Mouse (Mus musculus) kidney, adult 9 months (tissue): ENCODE measurements at regions not wholly inside any gene's neighbourhood (a gene's known extent, or its start where the extent isn't known, plus 50 kb on each side); places are given as distances from the start of the nearest gene placed in this dataset.
A peak's percentile ranks its signal among the peaks of the same experiment; 100 is the strongest.

Experiments used
- DNase-seq: peaks from one replicate; pipeline ENCODE4 v3.0.0; 2022

DNA sequence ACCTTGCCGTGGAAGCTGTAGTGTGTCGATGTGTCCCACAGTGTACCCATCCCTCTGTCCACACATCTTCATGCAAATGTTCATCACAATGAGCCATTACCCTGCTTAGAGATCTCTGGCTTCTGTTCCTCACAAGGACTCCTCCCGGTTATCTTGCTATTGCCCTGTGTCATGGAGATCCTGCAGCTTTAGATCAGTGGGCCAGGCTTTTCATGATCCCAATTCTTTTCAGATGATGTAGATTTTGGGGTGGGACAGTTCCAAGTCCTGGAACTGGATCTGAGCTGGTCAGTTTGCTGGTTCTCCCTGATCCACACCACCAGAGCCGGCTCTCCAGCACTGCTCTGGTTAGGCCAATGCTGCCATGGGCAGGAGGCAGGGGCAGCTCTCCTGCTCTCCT lies 161.2 kb downstream of the Tfap2c start:
- DNase-seq: no peak

DNA sequence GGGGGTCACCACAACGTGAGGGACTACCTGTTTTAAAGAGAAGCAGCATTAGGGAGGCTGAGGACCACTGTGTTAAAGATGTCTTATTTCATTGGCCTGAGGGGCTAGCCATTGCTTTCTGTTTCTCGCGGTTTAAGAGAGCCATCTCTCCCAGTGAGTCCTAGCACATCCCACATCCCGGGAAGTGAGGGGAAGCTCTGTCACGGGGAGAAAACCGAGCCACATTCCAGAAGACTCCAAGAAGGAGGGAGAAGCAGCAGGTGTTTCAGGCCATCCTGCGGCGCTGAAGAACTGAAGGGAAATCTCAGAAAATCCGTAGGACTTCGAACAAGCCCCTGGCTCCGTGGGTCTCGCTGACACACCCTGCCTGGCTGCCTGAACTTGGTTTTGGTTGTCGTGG lies 177.3 kb downstream of the Tfap2c start:
- no peak for DNase-seq

DNA sequence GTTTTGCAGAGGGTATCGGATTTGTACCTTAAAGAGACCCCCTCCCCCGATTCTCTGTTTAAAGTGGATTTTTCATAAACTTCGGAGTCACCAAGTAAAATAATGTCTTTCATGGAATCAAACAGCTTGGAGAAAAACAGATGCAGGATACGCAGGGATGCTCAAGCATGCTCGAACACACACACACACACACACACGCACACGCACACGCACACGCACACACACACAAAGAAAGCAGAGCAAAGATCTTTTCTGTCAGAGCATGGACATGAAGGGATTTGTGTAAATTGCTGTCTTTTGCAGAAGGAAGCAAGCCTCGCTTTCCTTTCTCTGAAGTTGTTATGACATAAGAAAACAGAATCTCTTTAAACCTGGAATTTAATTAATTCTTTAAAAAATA lies 178.2 kb downstream of the Tfap2c start:
- no peak for DNase-seq

DNA sequence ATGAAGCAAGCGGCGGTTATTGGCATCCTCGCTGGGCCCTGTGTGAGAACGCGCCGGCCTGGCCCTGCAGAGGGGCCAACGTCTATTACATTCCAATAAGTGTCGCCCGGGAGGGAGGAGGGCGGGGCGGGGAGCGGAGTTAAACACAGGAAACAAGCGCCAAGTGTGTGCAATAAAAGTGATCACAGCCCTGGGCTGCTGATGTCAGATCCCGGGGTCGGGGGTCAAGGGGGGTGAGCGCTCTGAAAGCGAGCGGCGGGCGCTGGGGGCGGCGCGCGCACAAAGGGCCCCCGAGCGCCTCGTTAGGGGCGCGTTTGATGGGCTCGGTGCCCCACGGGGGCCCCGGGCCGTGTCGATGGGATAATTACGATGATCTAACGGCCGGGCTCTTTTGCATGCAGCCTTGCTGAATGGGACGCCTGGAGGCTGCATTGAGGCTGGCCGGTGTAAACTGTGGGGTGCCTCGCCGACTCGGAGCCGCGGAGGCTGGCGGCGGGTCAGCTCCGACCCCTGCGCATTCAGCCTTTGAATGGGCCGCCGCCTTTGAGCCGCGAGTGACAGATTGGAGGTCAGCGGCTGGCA lies 178.9 kb downstream of the Tfap2c start:
- no peak for DNase-seq

DNA sequence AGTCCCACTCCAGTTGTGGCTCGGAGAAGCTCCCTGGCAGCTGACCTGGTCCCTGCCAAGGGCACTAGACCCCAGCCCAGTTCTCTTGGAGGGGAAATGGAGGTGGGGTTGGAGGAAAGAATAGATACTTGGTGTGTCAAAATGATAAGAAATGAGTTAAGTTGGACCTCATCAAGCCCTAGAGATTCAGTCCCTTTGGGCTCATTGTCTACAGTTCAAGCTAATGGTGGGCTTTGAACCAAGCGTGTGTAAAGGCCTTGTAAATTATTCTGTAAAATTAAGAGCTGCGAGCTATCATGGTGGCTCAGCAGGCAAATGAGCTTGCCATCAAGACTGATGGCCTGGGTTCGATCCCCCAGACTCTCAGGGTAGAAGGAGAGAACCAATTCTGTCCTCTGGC lies 179.8 kb downstream of the Tfap2c start:
- DNase-seq: no peak

DNA sequence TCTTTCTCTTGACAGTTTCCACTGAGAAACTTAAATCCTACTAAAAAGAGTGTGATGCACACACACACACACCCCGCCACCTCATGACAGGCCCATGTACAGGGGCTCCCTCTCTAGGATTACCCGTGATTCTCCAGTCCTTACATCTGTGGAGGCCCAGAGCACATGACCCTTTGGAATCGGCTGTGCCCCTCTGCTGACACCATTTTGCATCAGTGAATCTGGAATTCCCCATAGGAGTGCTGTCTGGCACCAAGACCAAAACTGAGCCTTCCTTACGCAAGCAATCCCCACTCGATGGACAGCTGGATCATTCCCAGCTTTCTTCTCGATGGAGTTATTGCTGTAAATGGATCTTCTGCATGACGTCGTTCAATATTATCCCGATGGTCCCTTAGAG lies 180.3 kb downstream of the Tfap2c start:
- no peak for DNase-seq

DNA sequence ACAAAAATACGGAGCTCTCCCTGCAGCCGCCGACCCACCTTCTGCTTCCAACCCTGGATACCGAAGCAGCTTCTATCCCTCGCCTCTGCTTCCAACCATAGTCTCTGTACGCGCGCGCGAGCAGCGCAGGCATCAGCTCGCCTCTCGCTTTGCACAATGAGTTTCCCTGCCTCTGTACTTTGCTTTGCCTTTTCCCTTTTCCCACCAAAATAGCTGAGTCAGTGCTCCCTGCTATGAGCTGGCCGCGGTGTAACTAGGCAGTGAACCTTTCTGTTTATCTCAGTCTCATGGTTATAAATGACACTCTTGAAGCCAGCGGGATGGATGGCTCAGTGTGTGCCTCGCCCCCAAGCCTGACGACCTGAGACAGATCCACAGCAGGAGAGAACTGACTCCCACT lies 182.0 kb downstream of the Tfap2c start:
- DNase-seq: peak; percentile 18

DNA sequence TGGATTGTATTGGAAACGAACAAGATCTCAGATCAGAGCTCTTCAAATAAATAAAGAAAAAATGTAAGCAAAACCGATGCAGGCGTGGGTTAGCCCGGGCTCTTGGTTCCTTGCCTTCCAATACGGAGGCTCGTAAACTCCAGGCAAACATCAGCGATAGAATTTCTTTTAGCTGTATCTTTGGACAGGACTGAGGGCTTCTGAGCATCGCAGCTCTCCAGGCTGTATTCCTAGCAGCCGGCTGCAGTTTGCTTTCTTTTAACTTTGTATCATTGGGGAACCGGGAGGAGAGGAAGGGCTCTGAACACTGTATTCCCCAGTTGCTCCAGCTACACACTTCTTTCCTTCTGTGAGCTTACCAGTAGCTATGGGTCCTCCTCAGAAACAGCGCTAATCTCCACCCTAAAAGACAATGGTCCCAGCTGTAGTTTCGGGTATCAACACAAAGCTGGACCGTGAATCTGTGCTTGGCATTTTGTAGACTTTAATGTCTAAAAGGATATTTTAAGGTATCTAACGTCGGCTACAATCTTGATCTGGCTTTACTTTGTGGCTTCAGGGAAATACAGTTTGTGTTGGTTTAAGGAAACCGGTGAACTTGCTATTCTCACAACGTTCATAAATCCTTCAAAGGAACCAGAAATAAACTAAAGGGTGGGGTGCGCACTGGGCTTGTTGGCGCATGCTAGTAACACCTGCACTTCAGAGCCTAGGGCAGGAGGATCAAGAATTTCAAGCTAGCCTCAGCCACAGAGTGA lies 183.2 kb downstream of the Tfap2c start:
- DNase-seq: no peak

DNA sequence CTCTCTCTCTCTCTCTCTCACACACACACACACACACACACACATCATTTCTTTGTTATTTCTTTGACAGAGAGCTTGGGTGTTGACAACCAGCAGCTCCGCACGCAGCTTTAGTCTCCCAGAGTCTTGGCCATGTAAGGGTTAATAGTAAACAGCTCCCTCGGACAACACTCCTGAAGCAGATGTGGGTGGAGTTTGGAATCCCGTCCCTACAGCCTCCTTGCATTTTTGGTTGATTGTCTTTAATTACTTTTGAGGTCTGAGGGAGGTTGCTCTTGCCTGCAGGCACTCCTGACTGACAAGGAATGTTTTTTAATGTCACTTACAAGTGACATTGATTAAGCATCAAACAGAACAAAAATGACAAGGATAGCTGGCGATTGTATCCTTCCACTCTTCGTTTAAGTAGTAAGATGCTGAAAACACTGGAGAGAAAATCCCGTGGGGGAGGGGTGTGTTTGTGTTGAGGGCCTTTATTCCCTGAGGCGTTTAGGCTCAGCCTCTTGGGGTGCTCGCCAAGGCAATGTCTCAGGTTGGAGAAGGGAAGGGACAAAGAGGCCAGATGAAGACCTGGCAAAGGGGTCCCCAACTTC lies 184.1 kb downstream of the Tfap2c start:
- no peak for DNase-seq

DNA sequence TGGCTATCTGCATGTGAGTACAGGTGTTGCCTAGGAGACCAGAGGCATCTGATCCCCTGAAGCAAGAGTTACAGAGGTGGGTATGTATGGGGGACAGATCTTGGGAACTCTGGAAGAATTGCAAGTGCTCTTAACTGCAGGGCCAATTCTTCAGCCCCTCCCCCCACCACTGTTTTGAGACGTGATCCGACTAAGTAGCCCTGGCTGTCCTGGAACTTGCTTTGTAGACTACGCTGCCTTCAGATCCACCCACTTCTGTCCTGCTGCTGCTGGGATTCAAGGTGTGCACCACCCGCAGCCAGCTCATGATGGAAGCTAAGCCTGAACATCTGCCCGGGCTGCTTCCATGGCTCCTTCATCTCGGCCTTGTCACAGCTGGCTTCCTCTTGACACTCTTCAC lies 186.2 kb downstream of the Tfap2c start:
- no peak for DNase-seq

DNA sequence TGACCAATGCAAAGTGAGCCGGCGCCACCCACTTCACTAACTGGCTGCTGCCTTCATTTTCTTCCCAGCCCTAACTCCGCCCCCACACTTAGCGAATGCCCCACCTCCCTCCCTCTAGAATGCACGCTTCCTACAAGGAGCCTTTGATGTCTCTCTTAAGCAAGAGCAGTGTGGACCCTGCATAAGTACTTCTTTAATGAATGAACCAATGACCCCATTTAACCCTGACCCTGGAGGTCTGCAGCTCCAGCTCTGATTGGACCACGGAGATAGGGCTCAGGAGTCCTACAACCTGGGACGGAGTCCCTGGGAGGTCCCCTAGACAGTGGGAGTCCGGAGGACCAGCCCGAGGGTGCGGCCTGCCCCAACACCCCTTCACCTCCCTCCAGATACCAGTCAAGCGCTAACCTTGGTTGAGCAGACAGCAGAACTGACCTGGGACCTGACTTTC lies 189.7 kb downstream of the Tfap2c start:
- no peak for DNase-seq

DNA sequence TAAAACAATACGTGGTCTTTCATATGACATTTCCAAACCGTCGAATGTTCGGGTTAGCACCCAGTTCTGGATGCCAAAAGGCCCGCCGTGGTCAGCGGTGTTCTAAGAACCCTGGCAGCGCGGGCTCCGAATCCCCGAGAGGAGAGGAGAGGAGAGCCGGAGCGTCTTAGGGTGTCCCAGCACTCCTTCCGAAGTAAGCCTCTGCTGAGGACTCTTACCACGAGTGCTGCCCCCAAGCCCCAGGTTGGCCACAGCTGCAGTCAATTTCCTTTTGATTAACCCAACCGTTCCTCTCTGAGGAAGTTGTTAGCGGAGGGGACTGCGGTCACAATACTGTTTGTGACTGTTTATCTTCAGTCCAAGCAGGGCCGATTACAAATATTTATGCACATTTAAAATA lies 190.1 kb downstream of the Tfap2c start:
- no peak for DNase-seq

DNA sequence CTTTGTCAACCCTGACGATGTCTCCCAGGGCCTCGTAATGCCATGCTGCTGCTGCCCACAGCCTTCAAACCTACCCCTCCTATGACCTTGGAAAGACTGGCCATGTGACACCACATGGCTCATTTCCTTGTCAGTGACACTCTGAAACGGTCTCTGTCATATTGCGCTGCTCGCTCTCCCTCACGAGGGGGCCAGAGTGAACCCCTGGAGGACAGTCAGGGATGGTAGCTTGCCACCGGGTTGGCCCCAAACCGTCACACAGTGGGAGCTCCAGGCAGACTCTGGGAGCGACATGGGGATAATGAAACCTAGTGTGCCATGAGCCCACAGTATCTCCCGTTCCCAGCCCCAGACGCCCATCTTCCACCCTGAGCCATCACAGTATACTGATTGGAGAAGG lies 188.8 kb downstream of the Bmp7 start:
- DNase-seq: no peak

DNA sequence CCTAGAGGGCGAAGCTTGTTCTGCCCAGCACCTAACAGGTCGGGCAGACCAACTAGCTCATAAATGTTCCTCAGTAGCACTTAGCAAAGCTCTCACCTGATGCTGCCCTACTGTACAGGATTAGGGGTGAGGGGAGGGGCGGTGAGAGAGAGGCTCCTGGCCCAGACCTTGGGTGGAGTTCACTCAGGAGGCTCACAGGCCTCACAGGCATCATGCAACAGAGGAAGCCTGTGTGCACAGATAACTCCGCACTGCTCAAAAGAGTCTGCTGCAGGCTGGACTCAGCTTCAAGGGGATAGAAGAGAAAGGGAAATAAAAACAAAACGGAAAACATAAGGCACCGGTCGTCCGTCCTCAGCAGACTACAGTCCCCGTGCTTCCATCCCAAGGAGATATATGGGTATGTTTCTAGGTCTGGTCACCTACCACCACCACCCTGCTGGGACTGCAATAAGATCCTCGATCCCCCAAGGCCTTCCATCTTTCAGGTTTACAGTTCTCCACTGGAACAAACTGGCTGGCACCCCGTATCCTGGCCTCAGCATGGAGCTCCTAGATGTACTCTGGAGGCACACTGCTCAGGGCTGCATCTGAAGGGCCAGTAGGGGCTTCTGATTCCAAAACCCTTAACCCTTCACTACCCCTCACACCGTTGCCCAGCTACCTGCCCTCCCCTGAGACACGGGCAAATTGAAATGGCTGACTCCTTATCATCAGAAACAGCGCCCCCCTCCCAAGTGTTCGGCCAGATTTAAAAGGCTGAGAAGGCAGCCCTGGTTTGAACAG lies 184.2 kb downstream of the Bmp7 start:
- no peak for DNase-seq

DNA sequence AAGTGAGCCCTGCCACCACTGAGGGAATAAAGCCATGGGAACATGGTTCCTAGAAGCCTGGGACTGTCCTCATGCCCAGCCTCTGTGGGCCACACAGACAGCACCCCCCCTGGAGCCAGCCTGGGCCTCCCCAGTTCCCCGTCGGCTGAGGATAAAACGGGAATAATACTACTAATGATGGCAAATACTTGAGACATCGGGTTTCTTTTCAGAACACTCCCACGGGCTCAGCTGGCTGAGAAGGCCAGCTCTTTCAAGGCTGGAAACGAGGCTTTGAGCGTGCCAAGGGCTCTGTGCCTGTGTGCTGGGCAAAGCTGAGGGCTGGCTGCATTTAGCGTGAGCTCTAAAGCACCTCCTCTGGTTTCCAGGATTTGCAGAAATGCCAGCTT lies 183.7 kb downstream of the Bmp7 start:
- DNase-seq: no peak

DNA sequence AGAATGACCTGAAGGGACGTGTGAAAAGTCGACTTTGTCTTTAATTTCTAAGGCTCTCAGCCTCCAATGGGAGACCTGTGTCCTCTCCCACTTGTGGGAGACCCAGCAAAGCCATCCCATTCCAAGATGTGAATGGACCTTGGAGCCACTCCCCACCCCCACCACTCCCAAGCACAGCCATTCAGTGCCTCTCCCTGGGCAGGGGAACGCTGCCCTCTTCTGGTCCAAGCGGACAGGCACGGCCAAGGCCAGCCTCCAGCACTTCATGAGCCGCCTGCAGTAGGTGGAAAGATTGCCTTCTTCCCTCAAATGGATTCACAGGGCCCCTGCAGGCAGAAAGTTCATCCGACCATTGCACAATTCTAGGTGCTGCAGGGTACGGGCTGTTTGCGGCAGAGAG lies 181.6 kb downstream of the Bmp7 start:
- peak; percentile 38 for DNase-seq

DNA sequence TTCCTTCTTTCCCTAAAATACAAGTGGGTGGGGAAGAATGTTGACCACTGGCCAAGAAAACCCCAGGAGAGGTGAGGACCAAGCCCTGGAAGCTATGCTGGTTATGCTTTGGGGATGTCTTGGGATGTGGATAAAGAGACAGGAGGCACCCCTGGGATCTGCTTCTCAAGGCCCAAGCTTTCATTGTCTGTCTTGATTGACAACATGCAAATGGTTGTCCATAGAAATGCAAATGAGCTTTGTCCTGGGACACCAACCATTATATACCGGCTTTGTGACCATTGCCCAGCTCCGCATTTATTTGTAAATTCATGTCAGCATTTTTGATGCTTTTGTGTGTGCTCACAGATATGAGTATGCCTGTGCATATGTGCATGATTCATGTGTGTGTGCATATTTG lies 174.9 kb downstream of the Bmp7 start:
- DNase-seq: no peak

DNA sequence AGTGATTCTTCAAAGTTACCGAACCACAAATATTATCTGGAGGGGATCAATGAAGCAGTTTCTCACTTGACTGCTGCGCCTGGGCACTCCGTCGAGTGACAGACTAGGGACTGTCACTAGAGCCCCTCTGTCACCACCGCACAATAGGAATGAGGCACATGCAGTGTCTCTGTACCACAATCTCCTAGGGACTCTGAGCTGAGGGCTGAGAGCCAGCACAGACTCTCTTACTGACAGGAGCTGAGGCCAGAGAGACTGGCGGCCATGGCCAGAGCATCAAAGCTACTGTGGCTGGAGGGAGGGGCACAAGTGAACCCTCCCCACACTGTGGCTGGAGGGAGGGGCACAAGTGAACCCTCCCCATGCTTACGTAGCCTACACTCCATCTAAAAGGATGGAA lies 173.7 kb downstream of the Bmp7 start:
- no peak for DNase-seq

DNA sequence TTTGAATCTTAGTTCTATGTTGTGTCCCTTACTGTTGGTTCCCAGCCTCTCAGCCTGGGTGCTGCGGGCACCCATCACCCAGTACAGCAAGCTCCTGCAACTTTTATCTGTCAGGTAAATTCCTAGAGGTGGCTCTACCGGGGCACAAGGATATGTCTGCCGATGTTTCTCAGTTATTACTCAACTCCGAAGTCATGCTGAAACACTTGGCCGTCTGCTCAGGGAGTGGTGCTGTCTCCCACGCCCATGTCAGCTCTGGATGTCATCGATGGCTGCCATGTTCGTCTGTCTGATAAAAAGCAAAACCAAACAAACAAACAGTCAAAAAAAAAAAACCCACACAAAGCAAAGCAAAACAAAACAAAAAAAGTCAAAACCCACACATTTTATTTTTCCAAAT lies 171.4 kb downstream of the Bmp7 start:
- DNase-seq: no peak

DNA sequence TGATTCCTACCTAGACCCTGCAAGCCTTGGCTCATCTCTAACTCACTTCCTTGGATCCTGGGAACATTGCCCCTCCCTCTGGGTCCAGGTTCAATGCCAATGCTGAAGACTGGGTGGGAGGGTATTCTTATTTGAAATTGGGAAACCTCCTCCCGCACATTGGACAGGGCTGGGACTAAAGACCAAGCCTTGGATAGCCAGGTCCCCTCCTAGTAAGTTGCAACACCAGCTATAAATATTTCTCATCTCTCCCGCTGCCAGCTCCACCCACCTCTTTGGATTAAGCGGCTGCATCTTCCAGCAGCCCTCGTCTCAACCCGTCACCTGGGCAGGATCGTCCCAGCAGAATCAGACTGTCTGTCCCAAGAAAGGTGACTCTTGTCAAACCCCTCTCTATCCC lies 170.1 kb downstream of the Bmp7 start:
- DNase-seq: no peak

DNA sequence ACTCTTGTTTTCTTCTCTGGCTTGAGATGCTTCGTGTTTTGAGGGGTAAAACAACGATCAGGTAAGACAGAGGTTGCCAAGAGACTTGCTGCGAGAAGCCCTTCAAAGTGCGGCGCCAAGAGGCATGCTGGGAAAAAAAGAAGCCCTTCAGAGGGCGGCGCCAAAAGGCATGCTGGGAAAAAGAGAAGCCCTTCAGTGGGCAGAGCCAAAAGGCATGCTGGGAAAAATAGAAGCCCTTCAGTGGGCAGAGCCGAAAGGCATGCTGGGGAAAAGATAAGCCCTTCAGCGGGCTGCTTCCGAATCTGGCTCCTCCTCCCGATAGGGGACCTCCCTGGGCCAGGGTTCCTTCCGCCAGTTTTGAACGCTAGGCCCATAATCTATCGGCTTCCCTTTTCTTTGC lies 169.5 kb downstream of the Bmp7 start:
- DNase-seq: no peak

DNA sequence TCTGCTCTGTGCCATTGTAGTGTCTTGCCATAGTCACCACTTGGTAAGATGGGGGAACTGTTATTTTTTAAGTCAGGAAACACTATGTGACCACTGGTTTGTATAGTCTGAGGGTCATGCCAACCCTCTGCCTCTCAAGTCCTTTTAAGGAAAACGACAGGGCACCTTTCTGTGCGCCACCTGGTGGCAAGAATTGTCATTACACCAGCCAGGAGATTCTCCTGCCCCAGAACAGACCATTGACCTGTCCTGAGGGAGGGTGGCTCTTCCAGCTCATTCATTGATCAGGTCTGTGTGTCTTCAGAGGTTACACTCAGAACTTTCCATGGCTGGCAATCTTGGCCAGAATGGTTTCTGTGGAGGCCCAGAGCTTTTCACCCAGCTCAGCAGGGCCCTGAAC lies 166.9 kb downstream of the Bmp7 start:
- peak; percentile 61 for DNase-seq

DNA sequence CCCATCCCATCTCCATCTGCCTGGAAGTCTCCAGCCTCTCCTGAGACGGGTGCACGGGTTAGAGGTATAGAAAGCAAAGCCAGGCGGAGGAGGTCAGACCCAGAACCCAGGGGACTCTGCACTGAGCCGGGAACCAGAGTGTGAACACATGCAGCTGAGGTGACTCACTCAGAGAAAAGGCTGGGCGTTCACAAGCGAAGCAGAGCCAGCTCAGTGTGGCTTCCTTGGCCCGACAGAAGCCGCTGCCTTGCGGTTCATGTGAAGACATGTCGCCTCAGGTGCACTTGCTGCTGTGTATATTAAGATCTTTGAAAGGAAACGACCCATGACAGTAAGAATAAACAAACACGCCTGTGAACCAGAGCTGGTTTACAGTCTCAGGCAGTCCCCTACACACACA lies 163.6 kb downstream of the Bmp7 start:
- DNase-seq: no peak

DNA sequence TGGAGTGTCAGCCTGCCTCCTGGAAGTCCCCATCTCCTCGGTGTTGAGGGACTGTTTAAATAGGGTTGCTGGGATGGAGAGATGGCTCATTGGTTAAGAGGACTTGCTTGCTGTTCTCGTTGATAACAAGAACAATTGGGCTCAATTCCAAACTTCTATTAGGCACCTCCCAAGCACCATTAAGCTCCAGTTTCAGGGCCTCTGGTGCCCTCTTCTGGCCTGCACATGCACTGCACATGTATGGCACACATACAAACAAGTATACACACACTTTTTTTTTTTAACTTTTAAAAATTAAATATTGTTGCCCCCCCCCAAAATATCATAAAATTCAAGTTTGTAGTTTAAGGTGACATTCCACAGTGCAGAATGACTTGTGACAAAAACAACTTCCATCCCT lies 162.3 kb downstream of the Bmp7 start:
- no peak for DNase-seq
